Mouse (Mus musculus) ES-Bruce4 (cell line): ENCODE data around the gene Sipa1l2.

ENCODE experiments used
- CTCF ChIP-seq: IDR thresholded peaks from one replicate; pipeline ENCODE4 v1.8.1; 2011; ENCODE audit warnings: low read depth, low read length
- EP300 ChIP-seq: IDR thresholded peaks from 2 replicates; pipeline ENCODE4 v1.6.1; 2011; ENCODE audit warnings: low read depth, low read length; ENCODE audit not compliant: insufficient read depth
- POLR2A ChIP-seq: IDR thresholded peaks from one replicate; pipeline ENCODE4 v1.8.1; 2011; ENCODE audit warnings: low read length; ENCODE audit not compliant: insufficient read depth

DNA sequence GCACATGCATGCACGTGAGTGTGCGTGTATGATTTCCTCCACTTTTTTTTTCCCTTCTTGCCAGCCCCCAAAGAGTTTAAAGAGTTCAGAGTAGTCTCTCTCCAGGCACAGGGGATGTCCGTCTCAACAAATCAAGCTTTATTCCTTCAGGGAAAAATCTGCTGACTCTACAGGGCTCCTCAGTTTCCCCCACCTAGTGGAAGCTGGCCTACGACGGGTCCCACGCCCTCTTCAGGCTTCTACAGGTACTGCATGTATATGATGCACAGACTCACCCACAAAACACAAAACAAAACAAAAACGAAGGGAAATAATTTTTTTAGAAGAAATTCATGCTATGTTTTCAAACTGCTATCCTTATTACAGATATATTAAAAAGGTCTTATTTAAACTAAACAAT, 189.7 kb downstream of the Sipa1l2 start:
- peak; percentile 14 for TF ChIP-seq CTCF
- no peak for TF ChIP-seq POLR2A
- TF ChIP-seq EP300, result no peak
